Mouse (Mus musculus) MEL (cell line): ENCODE data around the gene Fam19a4. TPM values are rescaled to one million over a fixed set of nuclear protein-coding genes. Genes with fewer than 3 reads are reported as not detected.

Source experiments
- DNase-seq: peaks from one replicate; pipeline ENCODE4 v3.0.0; 2011; ENCODE audit warnings: low read depth, low spot score
- H3K27ac ChIP-seq: 2 replicates; pipeline ENCODE4 v1.5.1; 2012; ENCODE audit warnings: low read depth, mild to moderate bottlenecking, control low read depth, low read length, moderate library complexity; ENCODE audit not compliant: control insufficient read depth
- H3K27me3 ChIP-seq, 2 experiments: fragments of 150-350 bp in 1 of 2; sonication (generic) in 1 of 2; 2 replicates each; pipeline ENCODE4 v1.6.1; 2012; ENCODE audit warnings: low read length in 2 of 2, mild to moderate bottlenecking in 2 of 2, improper control_type of control experiment in 1 of 2, moderate library complexity in 1 of 2; ENCODE audit not compliant: insufficient read depth in 2 of 2, control insufficient read depth in 1 of 2
- H3K36me3 ChIP-seq, 2 experiments: 2 replicates each; pipeline ENCODE4 v1.6.1; 2012 to 2014; ENCODE audit warnings: low read length in 2 of 2, improper control_type of control experiment in 1 of 2, inconsistent platforms in 1 of 2, mild to moderate bottlenecking in 1 of 2; ENCODE audit not compliant: insufficient read depth in 2 of 2, control insufficient read depth in 1 of 2
- H3K4me1 ChIP-seq, 2 experiments: fragments of 150-350 bp in 1 of 2; sonication (generic) in 1 of 2; 2 replicates each; pipeline ENCODE4 v1.6.1; 2012; ENCODE audit warnings: low read length in 2 of 2, improper control_type of control experiment in 1 of 2, mild to moderate bottlenecking in 1 of 2; ENCODE audit not compliant: insufficient read depth in 2 of 2, control insufficient read depth in 1 of 2
- H3K4me3 ChIP-seq, 2 experiments: fragments of 150-350 bp in 1 of 2; sonication (generic) in 1 of 2; 2 replicates each; pipeline ENCODE4 v1.5.1; 2012; ENCODE audit warnings: low read depth in 2 of 2, low read length in 2 of 2, mild to moderate bottlenecking in 2 of 2, moderate library complexity in 2 of 2, control low read depth in 1 of 2, improper control_type of control experiment in 1 of 2; ENCODE audit not compliant: control insufficient read depth in 1 of 2, insufficient read depth in 1 of 2
- H3K79me2 ChIP-seq: 2 replicates; pipeline ENCODE4 v1.6.1; 2012; ENCODE audit warnings: mild to moderate bottlenecking, low read length, moderate library complexity; ENCODE audit not compliant: control insufficient read depth, poor library complexity, insufficient read depth
- H3K9ac ChIP-seq: 2 replicates; pipeline ENCODE4 v1.6.1; 2012; ENCODE audit warnings: low read depth, mild to moderate bottlenecking, control low read depth, low read length, moderate library complexity; ENCODE audit not compliant: control insufficient read depth, poor library complexity, severe bottlenecking
- H3K9me3 ChIP-seq: fragments of 150-350 bp; sonication (generic); replicated peaks from 2 replicates; pipeline ENCODE4 v1.6.1; 2012; ENCODE audit warnings: mild to moderate bottlenecking, low read length, improper control_type of control experiment, moderate library complexity; ENCODE audit not compliant: insufficient read depth
- CHD1 ChIP-seq: IDR thresholded peaks from 2 replicates; pipeline ENCODE4 v1.6.1; 2012; ENCODE audit warnings: low read depth, mild to moderate bottlenecking, inconsistent platforms, low read length, improper control_type of control experiment
- CHD2 ChIP-seq: IDR thresholded peaks from 2 replicates; pipeline ENCODE4 v1.6.1; 2011; ENCODE audit warnings: low read length, improper control_type of control experiment
- CTCF ChIP-seq, 3 experiments: IDR thresholded peaks in 2 of 3; conservative IDR thresholded peaks in 1 of 3; 2 replicates each; pipeline ENCODE4 v1.5.1; 2011 to 2012; ENCODE audit warnings: low read length in 3 of 3, low read depth in 2 of 3, mild to moderate bottlenecking in 2 of 3, improper control_type of control experiment in 1 of 3, inconsistent platforms in 1 of 3, mixed read lengths in 1 of 3, moderate library complexity in 1 of 3; ENCODE audit not compliant: control insufficient read depth in 1 of 3, insufficient read depth in 1 of 3, poor library complexity in 1 of 3, severe bottlenecking in 1 of 3
- ELF1 ChIP-seq: IDR thresholded peaks from 2 replicates; pipeline ENCODE4 v1.6.1; 2014; ENCODE audit warnings: low read depth, mild to moderate bottlenecking, inconsistent platforms, low read length, improper control_type of control experiment, moderate library complexity
- ETS1 ChIP-seq: IDR thresholded peaks from 2 replicates; pipeline ENCODE4 v1.6.1; 2012; ENCODE audit warnings: low read depth, mild to moderate bottlenecking, inconsistent platforms, low read length, improper control_type of control experiment, moderate library complexity
- GABPA ChIP-seq: IDR thresholded peaks from 2 replicates; pipeline ENCODE4 v1.6.1; 2012; ENCODE audit warnings: low read depth, mild to moderate bottlenecking, inconsistent platforms, low read length, improper control_type of control experiment, moderate library complexity
- JUND ChIP-seq: IDR thresholded peaks from 2 replicates; pipeline ENCODE4 v1.6.1; 2011; ENCODE audit warnings: low read depth, mild to moderate bottlenecking, improper control_type of control experiment, low read length
- MAX ChIP-seq: IDR thresholded peaks from 2 replicates; pipeline ENCODE4 v1.6.1; 2011; ENCODE audit warnings: low read length, improper control_type of control experiment
- MEF2A ChIP-seq: IDR thresholded peaks from 2 replicates; pipeline ENCODE4 v1.6.1; 2014; ENCODE audit warnings: low read depth, mild to moderate bottlenecking, inconsistent platforms, low read length, improper control_type of control experiment; ENCODE audit not compliant: poor library complexity, insufficient replicate concordance, severe bottlenecking; ENCODE audit errors: extremely low read depth
- MYC ChIP-seq: IDR thresholded peaks from 2 replicates; pipeline ENCODE4 v1.6.1; 2011; ENCODE audit warnings: low read depth, mild to moderate bottlenecking, low read length, improper control_type of control experiment, moderate library complexity
- NRF1 ChIP-seq: IDR thresholded peaks from 2 replicates; pipeline ENCODE4 v1.6.1; 2014; ENCODE audit warnings: low read depth, mild to moderate bottlenecking, inconsistent platforms, low read length, improper control_type of control experiment, moderate library complexity; ENCODE audit not compliant: poor library complexity, insufficient read depth, severe bottlenecking
- POLR2A ChIP-seq, 2 experiments: IDR thresholded peaks; 2 replicates each; pipeline ENCODE4 v1.6.1; 2011 to 2012; ENCODE audit warnings: low read length in 2 of 2, mild to moderate bottlenecking in 2 of 2, control low read depth in 1 of 2, improper control_type of control experiment in 1 of 2, low read depth in 1 of 2, moderate library complexity in 1 of 2; ENCODE audit not compliant: control insufficient read depth in 1 of 2, insufficient read depth in 1 of 2, poor library complexity in 1 of 2
- POLR2AphosphoS2 ChIP-seq: IDR thresholded peaks from 2 replicates; pipeline ENCODE4 v1.6.1; 2011; ENCODE audit warnings: low read length, improper control_type of control experiment
- RCOR1 ChIP-seq: IDR thresholded peaks from 2 replicates; pipeline ENCODE4 v1.6.1; 2012; ENCODE audit warnings: low read depth, mild to moderate bottlenecking, inconsistent platforms, low read length, improper control_type of control experiment
- SIN3A ChIP-seq: IDR thresholded peaks from 2 replicates; pipeline ENCODE4 v1.6.1; 2012; ENCODE audit warnings: low read length, improper control_type of control experiment, inconsistent platforms
- TAL1 ChIP-seq: IDR thresholded peaks from 2 replicates; pipeline ENCODE4 v1.6.1; 2012; ENCODE audit warnings: mild to moderate bottlenecking, inconsistent platforms, low read length, moderate library complexity, mixed read lengths
- TBP ChIP-seq: IDR thresholded peaks from 2 replicates; pipeline ENCODE4 v1.8.0; 2011; ENCODE audit warnings: low read depth, low read length, improper control_type of control experiment
- TCF12 ChIP-seq: IDR thresholded peaks from 2 replicates; pipeline ENCODE4 v1.6.1; 2014; ENCODE audit warnings: low read depth, mild to moderate bottlenecking, inconsistent platforms, low read length, improper control_type of control experiment, moderate library complexity
- ZC3H11A ChIP-seq: IDR thresholded peaks from 2 replicates; pipeline ENCODE4 v1.6.1; 2012; ENCODE audit warnings: low read depth, mild to moderate bottlenecking, inconsistent platforms, low read length, improper control_type of control experiment
- ZKSCAN1 ChIP-seq: IDR thresholded peaks from 2 replicates; pipeline ENCODE4 v1.6.1; 2012; ENCODE audit warnings: low read depth, mild to moderate bottlenecking, inconsistent platforms, low read length, improper control_type of control experiment, moderate library complexity
- ZNF384 ChIP-seq: IDR thresholded peaks from 2 replicates; pipeline ENCODE4 v1.6.1; 2012; ENCODE audit warnings: low read depth, mild to moderate bottlenecking, inconsistent platforms, low read length, improper control_type of control experiment
- polyA plus RNA-seq, 2 experiments: library from polyadenylated mRNA; stranded (reverse) in 1 of 2; unstranded in 1 of 2; fragments of >175 nt in 1 of 2; fragments of >200 nt in 1 of 2; gene quantifications; 2 replicates each; pipeline versions ENCODE4 v1.2.1 to v1.2.4; 2012; ENCODE audit warnings: low replicate concordance in 2 of 2, low read depth in 1 of 2; ENCODE audit not compliant: insufficient read length in 2 of 2, insufficient read depth in 1 of 2, missing spikeins in 1 of 2
- total RNA-seq: library from RNA; depleted of rRNA; stranded (reverse); fragments of 300-350 nt; gene quantifications from 2 replicates; pipeline ENCODE4 v1.2.3, GENCODE M21; 2012

Gene Fam19a4
- total and polyA plus RNA-seq, 3 experiments = not detected

- TF ChIP-seq JUND = no peak
- TF ChIP-seq MAX = no peak
- TF ChIP-seq NRF1 = no peak
- no peak for TF ChIP-seq ETS1
- no peak for TF ChIP-seq CHD2
- no peak for TF ChIP-seq POLR2AphosphoS2
- no peak for TF ChIP-seq TCF12
- no peak for TF ChIP-seq GABPA
- TF ChIP-seq MEF2A = no peak
- TF ChIP-seq SIN3A = no peak
- no peak for TF ChIP-seq POLR2A (IDR thresholded peaks at IDR 0.05; ENCODE audit: control insufficient read depth in 1 of 2, insufficient read depth in 1 of 2, low read depth in 1 of 2, low read length in 2 of 2, poor library complexity in 1 of 2)
- TF ChIP-seq TBP = no peak
- no peak for TF ChIP-seq ZKSCAN1
- no peak for TF ChIP-seq TAL1
- no peak for TF ChIP-seq ZNF384
- TF ChIP-seq CHD1 = no peak
- H3K9me3 ChIP-seq = no peaks in the 10 kb centered on the region
- H3K4me3 ChIP-seq = no peak overlapping the region
- H3K4me1 ChIP-seq = no peaks in the 10 kb centered on the region
- H3K79me2 ChIP-seq = no peaks in the 10 kb centered on the region
- no peak for DNase-seq
- H3K9ac ChIP-seq = no peak overlapping the region
- H3K27me3 ChIP-seq = no peaks in the 10 kb centered on the region
- H3K27ac ChIP-seq = no peak overlapping the region
- H3K36me3 ChIP-seq = no peaks in the 10 kb centered on the region
Observed at GRCm38 (mm10) chr6:97082336-97082735, 22.1 kb upstream of the Fam19a4 start.

DNA sequence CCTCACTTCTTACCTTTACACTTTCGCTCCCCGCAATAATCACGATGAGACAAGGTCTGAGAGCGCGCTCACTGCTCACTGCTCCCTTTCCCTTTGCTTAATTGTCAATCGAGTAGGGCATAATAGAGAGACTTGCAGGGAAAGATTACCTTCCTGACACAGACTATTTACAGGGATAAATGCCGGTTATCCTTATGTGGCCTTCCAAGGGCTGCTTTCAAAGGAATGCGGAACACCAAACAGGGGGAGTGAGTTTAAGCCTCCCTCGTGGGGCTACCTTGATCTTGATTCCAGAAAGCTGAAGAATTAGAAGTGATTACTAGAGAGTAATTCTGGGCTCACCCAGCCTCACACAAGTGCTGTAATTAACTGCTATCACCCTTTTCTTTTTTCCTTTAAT lies 19.8 kb upstream of the Fam19a4 start:
- H3K4me3 ChIP-seq = no peak overlapping the region
- H3K27me3 ChIP-seq = no peaks in the 10 kb centered on the region
- no peak overlapping the region for H3K27ac ChIP-seq
- no peaks in the 10 kb centered on the region for H3K9me3 ChIP-seq
- H3K36me3 ChIP-seq = no peaks in the 10 kb centered on the region
- TF ChIP-seq TBP (no peak), ELF1 (no peak), MAX (no peak), CTCF (IDR thresholded peaks at IDR 0.05 in 2 of 3, conservative IDR thresholded peaks at IDR 0.05 in 1 of 3; ENCODE audit: control insufficient read depth in 1 of 3, insufficient read depth in 1 of 3, low read depth in 2 of 3, low read length in 3 of 3, poor library complexity in 1 of 3, severe bottlenecking in 1 of 3) (no peak), MYC (no peak), RCOR1 (no peak), ZC3H11A (no peak)
- no peak overlapping the region for H3K9ac ChIP-seq
- H3K79me2 ChIP-seq = no peaks in the 10 kb centered on the region
- no peaks in the 10 kb centered on the region for H3K4me1 ChIP-seq
- DNase-seq = no peak
